Mouse (Mus musculus) embryonic facial prominence, embryonic 14.5 days (tissue): ENCODE data around the gene Epb41l4b. TPM values are rescaled to one million over a fixed set of nuclear protein-coding genes. Genes with fewer than 3 reads are reported as not detected.
A peak's percentile ranks its signal among the peaks of the same experiment; 100 is the strongest.

ENCODE experiments used
- ATAC-seq: fragments of 200-750 bp; cut with Nextera tagmentation; 2 replicates; pipeline ENCODE4 v1.8.0; 2017; ENCODE audit warnings: low read depth, moderate number of reproducible peaks, moderate TSS enrichment
- DNase-seq: peaks from one replicate; pipeline ENCODE4 v3.0.0-alpha.2; 2015; ENCODE audit warnings: low spot score
- H3K27ac ChIP-seq: fragments of 300-500 bp; sonication (generic); replicated peaks from 2 replicates; pipeline ENCODE4 v1.5.1; 2014; ENCODE audit warnings: low read depth, mild to moderate bottlenecking, low read length, moderate library complexity
- H3K27me3 ChIP-seq: fragments of 300-500 bp; sonication (generic); replicated peaks from 2 replicates; pipeline ENCODE4 v1.6.1; 2014; ENCODE audit warnings: low read length; ENCODE audit not compliant: control insufficient read depth, insufficient read depth
- H3K36me3 ChIP-seq: fragments of 300-500 bp; sonication (generic); 2 replicates; pipeline ENCODE4 v1.6.1; 2014; ENCODE audit warnings: low read length, mixed read lengths; ENCODE audit not compliant: control insufficient read depth, insufficient read depth
- H3K4me1 ChIP-seq: fragments of 300-500 bp; sonication (generic); 2 replicates; pipeline ENCODE4 v1.6.1; 2014; ENCODE audit warnings: antibody characterized with exemption, low read length; ENCODE audit not compliant: control insufficient read depth, insufficient read depth
- H3K4me2 ChIP-seq: fragments of 300-500 bp; sonication (generic); 2 replicates; pipeline ENCODE4 v1.6.1; 2014; ENCODE audit warnings: low read depth, mild to moderate bottlenecking, low read length, moderate library complexity, mixed read lengths
- H3K4me3 ChIP-seq: fragments of 300-500 bp; sonication (generic); 2 replicates; pipeline ENCODE4 v1.5.1; 2014; ENCODE audit warnings: low read depth, mild to moderate bottlenecking, low read length
- H3K9ac ChIP-seq: fragments of 300-500 bp; sonication (generic); 2 replicates; pipeline ENCODE4 v1.6.1; 2014; ENCODE audit warnings: low read depth, mild to moderate bottlenecking, low read length, moderate library complexity, mixed read lengths
- H3K9me3 ChIP-seq: fragments of 300-500 bp; sonication (generic); 2 replicates; pipeline ENCODE4 v1.6.1; 2016; ENCODE audit warnings: low read length; ENCODE audit not compliant: control insufficient read depth
- WGBS: fragments of 180-500 bp; shearing (Covaris S2); extraction: QIAGEN DNeasy Blood & Tissue Kit; methylation state at CpG from one replicate; pipeline ENCODE4 v1.1.7; 2014; 5-methylcytosine and 5-hydroxymethylcytosine counted together
- polyA plus RNA-seq: library from polyadenylated mRNA; unstranded; fragments of >200 nt; fragmentation: Nextera tagmentation; extraction: Ambion mirVana; gene quantifications from 2 replicates; pipeline ENCODE4 v1.2.1, GENCODE M21; 2014

Epb41l4b gene
- polyA plus RNA-seq, 1 experiment from 2014 or later: 4.8 TPM

DNA sequence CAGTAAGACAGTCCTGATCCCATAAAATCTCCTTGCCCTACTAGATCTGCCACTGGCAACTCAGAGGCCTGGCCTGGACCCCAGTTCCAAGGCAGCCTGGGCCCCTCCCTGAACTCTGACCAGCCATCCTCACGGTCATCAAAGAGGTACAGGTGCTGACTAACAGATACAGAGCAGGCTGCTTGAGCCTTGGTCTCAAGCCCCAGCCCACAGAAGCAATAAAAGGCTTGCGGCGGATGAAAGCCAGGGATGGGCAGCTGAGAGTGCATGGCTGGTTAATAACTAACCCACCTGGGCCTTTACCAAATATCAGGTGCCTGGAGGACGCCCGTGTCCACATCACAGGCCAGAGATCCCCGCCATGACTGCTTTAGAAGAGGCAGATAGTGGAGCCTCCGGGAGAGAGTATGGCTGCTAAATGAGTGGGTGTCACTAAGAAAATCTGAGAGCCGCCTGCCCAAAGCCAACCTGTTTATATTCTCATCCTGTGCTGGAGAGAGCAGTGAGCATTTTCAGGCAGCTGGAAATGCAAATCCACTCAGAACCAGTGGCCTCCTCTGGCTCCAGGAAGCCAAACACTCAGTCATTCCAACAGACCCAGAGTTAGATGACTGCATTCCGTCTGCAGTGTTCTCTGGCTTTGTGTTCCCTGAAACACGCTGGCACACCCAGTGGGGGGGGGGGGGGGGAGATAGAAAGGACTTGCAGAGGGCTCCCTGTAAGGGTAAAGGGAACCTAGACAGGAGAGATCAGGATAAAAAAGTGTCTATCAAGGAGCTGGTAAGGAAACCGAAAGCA lies 13.3 kb downstream of the Epb41l4b start:
- H3K4me2 ChIP-seq: no peak overlapping the region
- no peaks in the 10 kb centered on the region for H3K27me3 ChIP-seq
- no peaks in the 10 kb centered on the region for H3K4me1 ChIP-seq
- H3K27ac ChIP-seq: no peak overlapping the region
- no peak overlapping the region for H3K9ac ChIP-seq
- no peak for ATAC-seq
- no peak for DNase-seq
- no peak overlapping the region for H3K4me3 ChIP-seq
- H3K36me3 ChIP-seq: no peaks in the 10 kb centered on the region
- no peaks in the 10 kb centered on the region for H3K9me3 ChIP-seq
- 73% methylated on average over 11 of the region's 11 CpGs for whole genome bisulfite sequencing

DNA sequence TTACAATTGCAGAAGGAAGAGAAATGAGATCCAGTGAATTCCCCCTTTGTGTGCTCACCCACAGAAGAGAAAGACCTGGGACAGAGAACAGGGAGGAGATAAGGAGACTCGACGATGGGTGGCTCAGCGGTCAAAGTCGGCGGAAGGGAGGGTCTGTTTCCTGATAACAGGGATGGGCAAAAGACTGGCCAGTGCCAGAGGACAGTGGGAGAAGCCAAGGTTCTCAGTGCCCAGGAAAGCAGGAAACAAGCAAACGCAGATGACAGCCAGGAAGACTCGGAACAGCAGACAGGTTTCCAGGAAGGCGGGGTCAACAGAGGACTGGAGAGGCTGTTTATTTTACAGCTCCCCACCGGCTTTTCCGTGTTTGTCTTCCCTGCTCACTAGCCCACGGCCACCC lies 20.2 kb downstream of the Epb41l4b start:
- Histone ChIP-seq H3K9ac (no peak overlapping the region), H3K4me3 (no peak overlapping the region), H3K4me2 (no peak overlapping the region), H3K9me3 (no peaks in the 10 kb centered on the region), H3K4me1 (no peaks in the 10 kb centered on the region), H3K27me3 (no peaks in the 10 kb centered on the region), H3K36me3 (no peaks in the 10 kb centered on the region), H3K27ac (no peak overlapping the region)
- DNase-seq (no peak), ATAC-seq (no peak)
- WGBS: 54% methylated on average over 11 of the region's 11 CpGs

DNA sequence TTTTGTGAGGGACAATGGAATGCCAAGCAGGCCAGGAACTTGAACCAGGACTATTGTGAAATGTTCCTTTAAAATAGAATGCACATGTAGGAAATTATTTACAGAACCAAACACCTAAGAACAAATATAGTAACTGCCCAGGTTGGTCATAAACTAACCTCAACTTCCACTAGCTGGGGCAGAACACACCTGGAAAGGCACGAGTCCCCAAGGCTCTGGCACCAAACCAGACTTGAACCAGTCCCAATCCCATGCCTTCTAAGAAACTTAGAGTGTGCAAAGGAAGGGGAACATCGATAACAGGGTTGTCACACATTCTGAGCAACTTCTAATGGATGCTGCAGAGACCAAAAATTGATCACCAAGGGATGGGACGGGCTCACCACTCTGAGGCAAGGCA lies 21.1 kb downstream of the Epb41l4b start:
- no peaks in the 10 kb centered on the region for H3K4me1 ChIP-seq
- H3K27ac ChIP-seq: no peak overlapping the region
- ATAC-seq: no peak
- no peak overlapping the region for H3K9ac ChIP-seq
- no peaks in the 10 kb centered on the region for H3K36me3 ChIP-seq
- H3K27me3 ChIP-seq: no peaks in the 10 kb centered on the region
- no peak for DNase-seq
- no peaks in the 10 kb centered on the region for H3K9me3 ChIP-seq
- 80% methylated on average over 3 of the region's 3 CpGs for WGBS
- no peak overlapping the region for H3K4me2 ChIP-seq
- H3K4me3 ChIP-seq: no peak overlapping the region

DNA sequence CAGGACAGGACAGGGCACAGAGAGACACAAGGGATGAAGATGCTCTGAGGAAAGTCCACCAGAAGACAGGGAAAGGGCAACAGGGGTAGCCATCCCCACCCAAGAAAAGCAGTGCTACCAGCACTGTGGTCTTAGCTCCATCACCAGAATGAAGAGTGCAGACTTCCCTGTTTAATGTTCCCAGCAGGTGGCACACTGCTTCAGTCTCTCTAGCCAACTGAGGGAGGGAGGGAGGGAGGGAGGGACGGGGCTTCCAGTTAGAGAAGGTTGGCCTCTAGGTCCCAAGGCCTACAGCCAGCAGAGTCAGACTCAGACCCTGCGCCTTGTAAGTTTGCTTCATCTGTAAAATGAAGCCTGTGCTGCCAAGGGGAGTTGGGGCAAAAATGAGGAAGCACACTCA lies 22.7 kb downstream of the Epb41l4b start:
- H3K4me3 ChIP-seq: no peak overlapping the region
- H3K27me3 ChIP-seq: no peaks in the 10 kb centered on the region
- ATAC-seq (peak; percentile 38; the same call in 1 of the 2 replicates), DNase-seq (no peak)
- peaks cover 4% of the 10 kb centered on the region; the same call in 1 of the 2 replicates for H3K4me1 ChIP-seq
- H3K9ac ChIP-seq: no peak overlapping the region
- no peaks in the 10 kb centered on the region for H3K9me3 ChIP-seq
- WGBS: 50% methylated on average over 2 of the region's 2 CpGs
- no peak overlapping the region for H3K4me2 ChIP-seq
- no peaks in the 10 kb centered on the region for H3K36me3 ChIP-seq
- no peak overlapping the region for H3K27ac ChIP-seq

DNA sequence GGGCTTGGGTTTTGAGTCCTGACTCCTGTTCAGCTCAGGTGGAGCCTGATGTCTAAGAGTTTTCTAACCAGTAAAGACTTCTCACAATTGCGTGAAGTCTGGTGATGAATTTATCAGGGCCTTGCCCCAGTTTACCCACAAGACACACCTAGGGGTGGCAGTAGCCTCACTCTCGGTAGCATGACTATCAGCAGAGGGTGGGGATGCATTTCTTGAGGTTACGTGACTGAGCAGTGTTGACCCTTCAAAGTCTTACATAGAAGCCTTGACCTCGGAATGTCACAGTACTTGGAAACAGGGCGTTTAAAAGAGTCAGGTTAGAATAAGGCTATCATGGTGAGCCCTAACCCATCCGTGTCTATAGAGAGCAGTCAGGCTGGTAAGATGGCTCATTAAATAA lies 23.3 kb downstream of the Epb41l4b start:
- H3K9ac ChIP-seq: no peak overlapping the region
- H3K27ac ChIP-seq: no peak overlapping the region
- H3K4me1 ChIP-seq: peaks cover 10% of the 10 kb centered on the region
- H3K36me3 ChIP-seq: no peaks in the 10 kb centered on the region
- H3K27me3 ChIP-seq: no peaks in the 10 kb centered on the region
- H3K4me2 ChIP-seq: no peak overlapping the region
- DNase-seq (no peak), ATAC-seq (no peak)
- WGBS: 83% methylated on average over 6 of the region's 6 CpGs
- H3K9me3 ChIP-seq: no peaks in the 10 kb centered on the region
- no peak overlapping the region for H3K4me3 ChIP-seq

DNA sequence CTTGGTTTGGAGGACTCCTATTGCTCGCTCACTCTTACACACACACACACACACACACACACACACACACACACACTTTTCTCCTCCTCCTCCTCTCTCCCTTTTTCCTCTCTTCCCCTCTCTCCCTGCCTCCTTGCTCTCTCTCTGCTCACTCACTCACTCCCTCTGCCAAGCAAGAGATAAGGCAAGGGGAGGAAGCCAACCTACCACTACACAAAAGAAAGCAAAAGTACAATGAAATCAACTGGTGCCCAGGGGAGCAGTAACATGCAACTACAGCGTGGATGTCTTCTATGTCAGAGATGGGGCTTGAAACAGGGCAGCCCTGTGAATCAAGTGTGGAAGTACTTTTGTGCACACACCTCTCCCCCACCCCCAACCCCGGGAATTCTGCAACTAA lies 24.4 kb downstream of the Epb41l4b start:
- no peaks in the 10 kb centered on the region for H3K9me3 ChIP-seq
- H3K4me3 ChIP-seq: no peak overlapping the region
- no peaks in the 10 kb centered on the region for H3K27me3 ChIP-seq
- WGBS: 79% methylated on average over 3 of the region's 3 CpGs
- H3K36me3 ChIP-seq: no peaks in the 10 kb centered on the region
- no peak overlapping the region for H3K27ac ChIP-seq
- no peak for ATAC-seq
- DNase-seq: no peak
- H3K4me1 ChIP-seq: peaks cover 15% of the 10 kb centered on the region
- no peak overlapping the region for H3K9ac ChIP-seq
- no peak overlapping the region for H3K4me2 ChIP-seq

DNA sequence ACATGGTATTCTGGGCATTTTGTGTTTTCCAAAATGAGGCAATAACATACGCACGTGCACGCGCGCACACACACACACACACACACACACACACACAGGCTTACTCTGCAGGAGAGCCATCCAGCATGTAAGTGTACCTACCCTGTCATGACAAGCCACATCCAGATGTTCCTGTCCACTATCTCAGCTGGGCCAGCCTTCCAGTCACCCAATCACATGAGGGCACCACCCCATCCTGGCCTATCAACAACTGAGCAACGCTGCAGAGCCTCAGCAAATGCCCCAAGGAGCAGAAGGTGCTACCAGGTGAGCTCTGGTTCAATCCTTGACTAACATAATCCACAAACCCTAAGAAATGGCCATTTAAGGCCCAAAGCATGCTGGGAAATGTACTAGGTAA lies 27.0 kb downstream of the Epb41l4b start:
- no peak for DNase-seq
- 89% methylated on average over 6 of the region's 6 CpGs for WGBS
- Histone ChIP-seq H3K4me3 (no peak overlapping the region), H3K4me1 (peaks cover 15% of the 10 kb centered on the region), H3K27me3 (no peaks in the 10 kb centered on the region), H3K4me2 (no peak overlapping the region), H3K27ac (no peak overlapping the region), H3K9ac (no peak overlapping the region), H3K36me3 (no peaks in the 10 kb centered on the region), H3K9me3 (no peaks in the 10 kb centered on the region)
- ATAC-seq: no peak

DNA sequence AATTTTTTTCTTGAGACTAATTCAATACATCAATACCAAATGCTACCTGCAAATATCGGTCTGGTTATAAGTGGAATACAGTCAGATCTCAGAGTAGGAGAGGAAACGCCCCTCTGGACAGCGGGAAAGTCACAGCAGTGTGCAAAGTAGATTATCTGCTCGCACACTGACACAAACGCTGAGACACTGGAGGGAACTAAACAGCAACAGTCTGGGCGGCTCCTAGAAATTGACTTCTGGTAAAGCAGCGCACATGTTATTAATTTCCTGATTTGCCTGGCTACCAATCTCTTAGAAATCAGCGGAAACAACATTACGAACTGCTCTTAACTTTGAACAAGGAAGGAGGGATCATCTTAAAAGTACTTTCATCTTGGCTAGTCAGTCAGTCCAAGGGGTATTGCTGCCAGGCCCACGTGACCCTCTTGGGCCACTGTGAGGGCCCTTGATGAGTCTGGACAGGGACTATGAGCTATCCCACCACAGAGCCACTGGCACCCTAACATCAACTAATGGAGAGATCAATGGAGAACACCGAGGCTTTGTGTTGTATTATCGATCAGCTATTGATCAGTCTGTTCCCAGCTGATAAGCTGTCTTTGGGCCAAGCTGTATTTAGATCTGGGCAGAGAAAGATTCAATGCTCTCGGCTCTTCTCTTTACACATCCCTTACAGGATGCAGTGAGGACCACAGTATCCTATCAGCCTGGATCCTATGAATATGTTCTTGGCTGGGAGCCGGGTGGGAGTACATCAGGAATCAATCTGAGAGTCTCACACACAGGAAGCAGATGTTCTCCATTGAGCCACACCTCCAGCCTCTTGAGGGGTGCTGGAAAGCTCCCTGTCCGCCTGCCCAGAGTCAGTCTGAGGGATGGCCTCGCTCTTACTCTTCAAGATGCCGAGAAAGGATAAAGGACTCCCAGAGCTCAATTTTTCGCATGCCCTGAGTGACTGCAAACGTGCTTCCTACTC lies 28.3 kb downstream of the Epb41l4b start:
- peaks cover 15% of the 10 kb centered on the region for H3K4me1 ChIP-seq
- DNase-seq (peak; percentile 87), ATAC-seq (peak; percentile 59; the same call in 1 of the 2 replicates)
- H3K9me3 ChIP-seq: no peaks in the 10 kb centered on the region
- H3K9ac ChIP-seq: no peak overlapping the region
- H3K27me3 ChIP-seq: no peaks in the 10 kb centered on the region
- no peaks in the 10 kb centered on the region for H3K36me3 ChIP-seq
- no peak overlapping the region for H3K4me3 ChIP-seq
- 38% methylated on average over 19 of the region's 19 CpGs for WGBS
- H3K4me2 ChIP-seq: peak overlapping the region; percentile 44
- H3K27ac ChIP-seq: peak overlapping the region; percentile 63; the same call in 1 of the 2 replicates
